Mouse (Mus musculus) testis, adult 2 months (tissue): ENCODE measurements around the gene Zfp560. TPM values are rescaled to one million over a fixed set of nuclear protein-coding genes. Genes with fewer than 3 reads are reported as not detected.

Experiments used
- H3K27ac ChIP-seq: fragments of 200-500 bp; 2 replicates; pipeline ENCODE4 v1.5.1; 2012; ENCODE audit warnings: low read depth, low read length; ENCODE audit not compliant: control insufficient read depth, insufficient read depth
- H3K27me3 ChIP-seq: fragments of 200-500 bp; 2 replicates; pipeline ENCODE4 v1.6.1; 2012; ENCODE audit warnings: mild to moderate bottlenecking, low read length, moderate library complexity; ENCODE audit not compliant: control insufficient read depth, insufficient read depth
- H3K36me3 ChIP-seq: fragments of 200-500 bp; 2 replicates; pipeline ENCODE4 v1.6.1; 2012; ENCODE audit warnings: mild to moderate bottlenecking, low read length; ENCODE audit not compliant: control insufficient read depth, insufficient read depth
- H3K4me1 ChIP-seq: fragments of 200-500 bp; 2 replicates; pipeline ENCODE4 v1.6.1; 2012; ENCODE audit warnings: low read length; ENCODE audit not compliant: control insufficient read depth, insufficient read depth
- H3K4me3 ChIP-seq: fragments of 200-500 bp; 2 replicates; pipeline ENCODE4 v1.5.1; 2012; ENCODE audit warnings: low read depth, mild to moderate bottlenecking, low read length, moderate library complexity, mixed read lengths; ENCODE audit not compliant: control insufficient read depth
- CTCF ChIP-seq: fragments of 200-500 bp; IDR thresholded peaks from 2 replicates; pipeline ENCODE4 v1.5.1; 2012; ENCODE audit warnings: low read depth, mild to moderate bottlenecking, inconsistent platforms, low read length, moderate library complexity; ENCODE audit not compliant: control insufficient read depth, insufficient read depth, insufficient replicate concordance
- POLR2A ChIP-seq: fragments of 200-500 bp; IDR thresholded peaks from 2 replicates; pipeline ENCODE4 v1.6.1; 2012; ENCODE audit warnings: low read depth, mild to moderate bottlenecking, inconsistent platforms, low read length, moderate library complexity; ENCODE audit not compliant: control insufficient read depth
- polyA plus RNA-seq: library from polyadenylated mRNA; depleted of rRNA; stranded (reverse); fragments of >200 nt; gene quantifications from 2 replicates; pipeline ENCODE4 v1.2.3, GENCODE M21; 2012; rRNA removed

Gene Zfp560
- 26.5 and 28.8 TPM in 2 replicates for polyA plus RNA-seq

GRCm38 (mm10) chr9:20384532-20385342 lies at the start of gene Zfp560:
Zfp560 (minus strand) TSS chr9:20385177.
- H3K27ac ChIP-seq: peak within 1 kb of the TSS; percentile 92

GRCm38 (mm10) chr9:20430004-20430403 lies 45.0 kb upstream of the Zfp560 start:
- Histone ChIP-seq H3K36me3 (no peaks in the 10 kb centered on the region), H3K27me3 (no peaks in the 10 kb centered on the region), H3K4me1 (no peaks in the 10 kb centered on the region), H3K4me3 (no peak overlapping the region), H3K27ac (no peak overlapping the region)
- TF ChIP-seq CTCF: no peak
- TF ChIP-seq POLR2A: no peak

More at GRCm38 (mm10) chr9:20384532-20385342, at the start of gene Zfp560:
- peaks cover 2% of the 10 kb centered on the region; the same call in 1 of the 2 replicates for H3K4me1 ChIP-seq
- no peaks in the 10 kb centered on the region for H3K27me3 ChIP-seq
- TF ChIP-seq CTCF (peak; percentile 59), POLR2A (peak; percentile 92)
- H3K36me3 ChIP-seq: no peaks in the 10 kb centered on the region
- H3K4me3 ChIP-seq: peak within 1 kb of the TSS; percentile 96

GRCm38 (mm10) chr9:20411460-20411859 lies 26.5 kb upstream of the Zfp560 start:
- H3K27me3 ChIP-seq: no peaks in the 10 kb centered on the region
- H3K27ac ChIP-seq: no peak overlapping the region
- H3K4me1 ChIP-seq: no peaks in the 10 kb centered on the region
- no peaks in the 10 kb centered on the region for H3K36me3 ChIP-seq
- no peak for TF ChIP-seq POLR2A
- TF ChIP-seq CTCF: no peak
- H3K4me3 ChIP-seq: no peak overlapping the region

- no peaks in the 10 kb centered on the region for H3K27me3 ChIP-seq
- H3K4me3 ChIP-seq: no peak overlapping the region
- no peak overlapping the region for H3K27ac ChIP-seq
- no peaks in the 10 kb centered on the region for H3K4me1 ChIP-seq
- TF ChIP-seq POLR2A (no peak), CTCF (no peak)
- H3K36me3 ChIP-seq: no peaks in the 10 kb centered on the region
Observed at GRCm38 (mm10) chr9:20409319-20409718, 24.3 kb upstream of the Zfp560 start.

- peak overlapping the region; percentile 96 for H3K4me3 ChIP-seq
- no peak; the same call in 1 of the 2 replicates for TF ChIP-seq CTCF
- no peak for TF ChIP-seq POLR2A
- H3K27ac ChIP-seq: peak overlapping the region; percentile 90
- H3K4me1 ChIP-seq: peaks cover 2% of the 10 kb centered on the region; the same call in 1 of the 2 replicates
- H3K36me3 ChIP-seq: no peaks in the 10 kb centered on the region
- H3K27me3 ChIP-seq: no peaks in the 10 kb centered on the region
Observed at GRCm38 (mm10) chr9:20385343-20385703, 346 bp upstream of the Zfp560 start.

- Histone ChIP-seq H3K4me3 (no peak overlapping the region), H3K36me3 (no peaks in the 10 kb centered on the region), H3K4me1 (peaks cover 2% of the 10 kb centered on the region; the same call in 1 of the 2 replicates), H3K27ac (no peak overlapping the region), H3K27me3 (no peaks in the 10 kb centered on the region)
- no peak for TF ChIP-seq POLR2A
- TF ChIP-seq CTCF: no peak
Observed at GRCm38 (mm10) chr9:20383659-20384058, 1.3 kb downstream of the Zfp560 start.

- H3K36me3 ChIP-seq: no peaks in the 10 kb centered on the region
- no peak for TF ChIP-seq POLR2A
- H3K27ac ChIP-seq: no peak overlapping the region
- no peaks in the 10 kb centered on the region for H3K27me3 ChIP-seq
- H3K4me3 ChIP-seq: no peak overlapping the region
- H3K4me1 ChIP-seq: no peaks in the 10 kb centered on the region
Observed at GRCm38 (mm10) chr9:20374712-20375111, 10.3 kb downstream of the Zfp560 start.
